Mouse (Mus musculus) Muller cell, postnatal 12 days (primary cell): ENCODE measurements around the gene Hrh2.

Source experiments
- DNase-seq: peaks from one replicate; pipeline ENCODE4 v3.0.0-alpha.2; 2015; ENCODE audit errors: inconsistent ontology term

Hrh2 gene

GRCm38 (mm10) chr13:54192021-54192481 is at the start of gene Hrh2:
TSS of gene Hrh2 (plus strand) at chr13:54192129.
- DNase-seq: no peak

- no peak for DNase-seq
Measured at GRCm38 (mm10) chr13:54143788-54144187, 48.1 kb upstream of the Hrh2 start.

- no peak for DNase-seq
Measured at GRCm38 (mm10) chr13:54144624-54145023, 47.3 kb upstream of the Hrh2 start.

- no peak for DNase-seq
Measured at GRCm38 (mm10) chr13:54147328-54147727, 44.6 kb upstream of the Hrh2 start.

GRCm38 (mm10) chr13:54152421-54152820 is 39.5 kb upstream of the Hrh2 start:
- DNase-seq: no peak

- DNase-seq: peak; percentile 58
Measured at GRCm38 (mm10) chr13:54152911-54153310, 39.0 kb upstream of the Hrh2 start.

- DNase-seq: no peak
Measured at GRCm38 (mm10) chr13:54153672-54154218, 38.2 kb upstream of the Hrh2 start.

GRCm38 (mm10) chr13:54155822-54156221 is 36.1 kb upstream of the Hrh2 start:
- no peak for DNase-seq

GRCm38 (mm10) chr13:54159256-54159655 is 32.7 kb upstream of the Hrh2 start:
- no peak for DNase-seq

GRCm38 (mm10) chr13:54159756-54160155 is 32.2 kb upstream of the Hrh2 start:
- DNase-seq: no peak

GRCm38 (mm10) chr13:54160546-54160945 is 31.4 kb upstream of the Hrh2 start:
- no peak for DNase-seq

GRCm38 (mm10) chr13:54161514-54161913 is 30.4 kb upstream of the Hrh2 start:
- no peak for DNase-seq

- DNase-seq: no peak
Measured at GRCm38 (mm10) chr13:54163363-54163762, 28.6 kb upstream of the Hrh2 start.

- no peak for DNase-seq
Measured at GRCm38 (mm10) chr13:54164462-54164861, 27.5 kb upstream of the Hrh2 start.

GRCm38 (mm10) chr13:54165066-54165465 is 26.9 kb upstream of the Hrh2 start:
- no peak for DNase-seq

- no peak for DNase-seq
Measured at GRCm38 (mm10) chr13:54165765-54166164, 26.2 kb upstream of the Hrh2 start.

- no peak for DNase-seq
Measured at GRCm38 (mm10) chr13:54167036-54167435, 24.9 kb upstream of the Hrh2 start.

- no peak for DNase-seq
Measured at GRCm38 (mm10) chr13:54168675-54169074, 23.3 kb upstream of the Hrh2 start.

- no peak for DNase-seq
Measured at GRCm38 (mm10) chr13:54170288-54170687, 21.6 kb upstream of the Hrh2 start.

- no peak for DNase-seq
Measured at GRCm38 (mm10) chr13:54171346-54171745, 20.6 kb upstream of the Hrh2 start.

- no peak for DNase-seq
Measured at GRCm38 (mm10) chr13:54171761-54172160, 20.2 kb upstream of the Hrh2 start.

- no peak for DNase-seq
Measured at GRCm38 (mm10) chr13:54173941-54174340, 18.0 kb upstream of the Hrh2 start.

GRCm38 (mm10) chr13:54174703-54175102 is 17.2 kb upstream of the Hrh2 start:
- DNase-seq: no peak

- DNase-seq: no peak
Measured at GRCm38 (mm10) chr13:54175426-54175825, 16.5 kb upstream of the Hrh2 start.
